Mouse (Mus musculus): ENCODE data around the gene Anks1b. TPM values are rescaled to one million over a fixed set of nuclear protein-coding genes. Genes with fewer than 3 reads are reported as not detected.
A peak's percentile ranks its signal among the peaks of the same experiment; 100 is the strongest.
"Not testable (repeated sequence)": the region's sequence is repeated elsewhere in the genome, so short reads cannot be mapped to it uniquely, and the experiment has no call there.

Gene Anks1b
- polyA plus RNA-seq, 1 experiment from 2014 or later: 0.01 TPM

- in situ Hi-C loops (cut with MboI; ENCODE audit: low pct_unique_long_range_greater_than_20kb): no loop called here
- DNase-seq (ENCODE audit: low read depth, low spot score) (no peak), ATAC-seq (no peak)
- no peak for TF ChIP-seq CTCF (IDR thresholded peaks at IDR 0.05)
- ChIA-PET CTCF (no interaction called here), POLR2A (interaction anchor here (0.6 to 0.7 kb wide), 2 partner anchors 11 to 329 kb away, joined by 3 to 4 read pairs; no protein-coding TSS in a partner anchor)
- no peaks in the 10 kb centered on the region for H3K27me3 ChIP-seq
Measured at GRCm38 (mm10) chr10:90616622-90617021, 743.3 kb downstream of the Anks1b start.

GRCm38 (mm10) chr10:90617664-90618296 is 744.5 kb downstream of the Anks1b start:
- ATAC-seq: no peak

GRCm38 (mm10) chr10:90627532-90627931 is 754.2 kb downstream of the Anks1b start:
- DNase-seq (ENCODE audit: low read depth, low spot score) (no peak), ATAC-seq (no peak)
- ChIA-PET POLR2A (no interaction called here), CTCF (no interaction called here)
- H3K27me3 ChIP-seq: peaks cover 3% of the 10 kb centered on the region
- in situ Hi-C loops (cut with MboI; ENCODE audit: low pct_unique_long_range_greater_than_20kb): no loop called here
- TF ChIP-seq CTCF (IDR thresholded peaks at IDR 0.05): no peak

More at GRCm38 (mm10) chr10:90617664-90618296, 744.5 kb downstream of the Anks1b start:
- H3K27me3 ChIP-seq: no peaks in the 10 kb centered on the region
- in situ Hi-C loops (cut with MboI; ENCODE audit: low pct_unique_long_range_greater_than_20kb): no loop called here
- no peak for TF ChIP-seq CTCF (IDR thresholded peaks at IDR 0.05)
- POLR2A ChIA-PET: interaction anchor here (0.7 kb wide), 1 partner anchor 12 kb away, joined by 3 read pairs; no protein-coding TSS in a partner anchor
- CTCF ChIA-PET: no interaction called here
- DNase-seq (ENCODE audit: low read depth, low spot score): no peak

- ChIA-PET CTCF (no interaction called here), POLR2A (no interaction called here)
- peaks cover under 1% of the 10 kb centered on the region for H3K27me3 ChIP-seq
- DNase-seq (ENCODE audit: low read depth, low spot score): no peak
- TF ChIP-seq CTCF (IDR thresholded peaks at IDR 0.05): no peak
- ATAC-seq: no peak
- in situ Hi-C loops (cut with MboI; ENCODE audit: low pct_unique_long_range_greater_than_20kb): no loop called here
Measured at GRCm38 (mm10) chr10:90630099-90630698, 756.9 kb downstream of the Anks1b start.

- in situ Hi-C loops (cut with MboI; ENCODE audit: low pct_unique_long_range_greater_than_20kb); CTCF ChIA-PET; ATAC-seq; DNase-seq (ENCODE audit: low read depth, low spot score); H3K27me3 ChIP-seq; POLR2A ChIA-PET: not testable (repeated sequence)
Measured at GRCm38 (mm10) chr10:90630794-90631193, 757.5 kb downstream of the Anks1b start.

GRCm38 (mm10) chr10:90637352-90637751 is 764.0 kb downstream of the Anks1b start:
- DNase-seq (ENCODE audit: low read depth, low spot score): peak; percentile 2
- TF ChIP-seq CTCF (IDR thresholded peaks at IDR 0.05): no peak
- H3K27me3 ChIP-seq: peaks cover 13% of the 10 kb centered on the region
- ChIA-PET POLR2A (interaction anchor here (0.5 kb wide), 1 partner anchor 713 kb away, joined by 3 read pairs; no protein-coding TSS in a partner anchor), CTCF (interaction anchor here (1.3 kb wide), 1 partner anchor 350 kb away, joined by 3 read pairs; no protein-coding TSS in a partner anchor)
- in situ Hi-C loops (cut with MboI; ENCODE audit: low pct_unique_long_range_greater_than_20kb): no loop called here
- peak; percentile 51 for ATAC-seq

GRCm38 (mm10) chr10:90649681-90650080 is 776.4 kb downstream of the Anks1b start:
- DNase-seq (ENCODE audit: low read depth, low spot score) (no peak), ATAC-seq (no peak)
- POLR2A ChIA-PET: no interaction called here
- peaks cover 4% of the 10 kb centered on the region for H3K27me3 ChIP-seq
- in situ Hi-C loops (cut with MboI; ENCODE audit: low pct_unique_long_range_greater_than_20kb): no loop called here
- TF ChIP-seq CTCF (IDR thresholded peaks at IDR 0.05): no peak
- CTCF ChIA-PET: interaction anchor here (1.1 kb wide), 1 partner anchor 33 kb away, joined by 3 read pairs; no protein-coding TSS in a partner anchor

GRCm38 (mm10) chr10:90657416-90658120 is 784.3 kb downstream of the Anks1b start:
- peaks cover 4% of the 10 kb centered on the region for H3K27me3 ChIP-seq
- DNase-seq (ENCODE audit: low read depth, low spot score) (peak; percentile 7), ATAC-seq (no peak)
- ChIA-PET POLR2A (no interaction called here), CTCF (no interaction called here)
- no peak for TF ChIP-seq CTCF (IDR thresholded peaks at IDR 0.05)
- in situ Hi-C loops (cut with MboI; ENCODE audit: low pct_unique_long_range_greater_than_20kb): no loop called here

GRCm38 (mm10) chr10:90666746-90667145 is 793.4 kb downstream of the Anks1b start:
- DNase-seq (ENCODE audit: low read depth, low spot score): no peak

GRCm38 (mm10) chr10:90670291-90670690 is 797.0 kb downstream of the Anks1b start:
- peaks cover 9% of the 10 kb centered on the region for H3K27me3 ChIP-seq
- in situ Hi-C loops (cut with MboI; ENCODE audit: low pct_unique_long_range_greater_than_20kb): no loop called here
- no peak for DNase-seq (ENCODE audit: low read depth, low spot score)
- CTCF ChIA-PET: no interaction called here
- POLR2A ChIA-PET: no interaction called here
- no peak for TF ChIP-seq CTCF (IDR thresholded peaks at IDR 0.05)
- ATAC-seq: no peak

More at GRCm38 (mm10) chr10:90666746-90667145, 793.4 kb downstream of the Anks1b start:
- ChIA-PET POLR2A (no interaction called here), CTCF (interaction anchor here (1.1 to 1.9 kb wide), 2 partner anchors 8 to 10 kb away, joined by 3 to 5 read pairs; no protein-coding TSS in a partner anchor)
- ATAC-seq: no peak
- no peak for TF ChIP-seq CTCF (IDR thresholded peaks at IDR 0.05)
- in situ Hi-C loops (cut with MboI; ENCODE audit: low pct_unique_long_range_greater_than_20kb): no loop called here
- H3K27me3 ChIP-seq: peaks cover 9% of the 10 kb centered on the region

- H3K27me3 ChIP-seq: peaks cover 9% of the 10 kb centered on the region
- ATAC-seq (no peak), DNase-seq (ENCODE audit: low read depth, low spot score) (no peak)
- TF ChIP-seq CTCF (IDR thresholded peaks at IDR 0.05): no peak
- POLR2A ChIA-PET: no interaction called here
- in situ Hi-C loops (cut with MboI; ENCODE audit: low pct_unique_long_range_greater_than_20kb): no loop called here
- CTCF ChIA-PET: no interaction called here
Measured at GRCm38 (mm10) chr10:90672135-90672534, 798.8 kb downstream of the Anks1b start.
